Mouse (Mus musculus) adrenal gland, postnatal 14 days (tissue): Measurements from ENCODE around the gene Nsmf. TPM values are rescaled to one million over a fixed set of nuclear protein-coding genes. Genes with fewer than 3 reads are reported as not detected.

Source experiments
- DNase-seq: peaks from one replicate; pipeline ENCODE4 v3.0.0; 2021; ENCODE audit warnings: mixed read lengths
- microRNA-seq, 2 experiments: library from miRNA; unstranded; fragments of <30 nt; microRNA quantifications; one replicate each; pipeline ENCODE4 v1.2.0; 2021
- total RNA-seq: library from RNA; stranded (reverse); gene quantifications from 2 replicates; pipeline ENCODE4 v1.2.3, GENCODE M21; 2021

Gene Nsmf
- total RNA-seq, 1 experiment from 2014 or later = 58.5 TPM

DNA sequence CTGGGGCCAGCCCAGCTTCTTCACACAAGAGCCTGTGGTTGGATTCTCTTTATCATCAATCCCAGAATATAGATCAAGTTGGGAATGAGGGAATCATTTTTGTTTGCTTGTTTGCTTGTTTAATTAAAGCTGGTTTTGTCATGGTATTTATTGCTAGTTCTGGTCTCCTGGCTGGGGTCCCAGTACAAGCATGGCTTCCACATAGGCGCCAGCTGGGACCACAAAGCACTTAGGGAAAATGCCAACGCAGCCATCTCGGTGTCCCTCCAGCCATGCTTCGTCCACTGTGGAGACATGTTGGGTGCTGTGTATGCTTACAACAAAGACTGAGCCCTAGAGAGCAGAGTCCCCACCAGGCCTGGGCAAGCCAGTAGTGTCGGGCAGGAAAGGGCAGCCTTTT lies 31.4 kb downstream of the Nsmf start:
- no peak for DNase-seq

DNA sequence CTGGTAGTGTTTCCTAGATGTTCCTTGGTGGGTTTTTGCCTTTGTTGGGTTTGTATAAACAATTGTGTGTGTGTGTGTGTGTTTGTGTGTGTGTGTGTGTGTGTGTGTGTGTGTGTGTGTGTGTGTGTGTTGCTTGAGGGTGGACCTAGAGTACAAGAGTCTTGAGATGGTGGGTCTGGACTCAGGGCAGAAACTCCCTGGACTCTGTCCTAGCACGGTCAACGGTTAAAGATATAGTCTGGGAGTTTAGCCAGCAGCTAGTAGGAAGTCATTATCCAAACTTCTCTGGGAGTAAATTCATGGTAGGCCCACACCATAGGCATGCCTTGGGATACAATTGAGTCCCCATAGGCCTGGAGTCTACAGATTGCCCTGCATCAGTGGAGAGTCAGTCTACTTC lies 33.7 kb downstream of the Nsmf start:
- no peak for DNase-seq

DNA sequence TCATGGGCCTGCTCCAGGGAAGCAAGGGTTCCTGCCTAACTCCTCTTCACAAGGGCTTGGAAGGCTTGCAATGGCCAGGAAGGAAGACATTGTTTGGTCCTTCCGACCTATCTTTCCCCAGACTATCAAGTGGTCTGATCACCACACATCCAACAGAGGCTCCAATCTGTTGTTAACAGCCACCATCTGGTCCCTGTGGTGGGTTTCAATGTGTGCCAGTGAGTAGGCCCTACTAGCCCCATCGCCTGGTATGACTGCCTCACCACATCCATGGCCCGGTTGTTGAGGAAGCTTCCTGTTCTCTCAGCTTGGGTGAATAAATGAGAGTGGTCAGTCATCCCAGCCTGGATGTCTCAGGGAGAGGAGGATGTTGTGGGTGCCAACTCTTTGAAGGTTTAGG lies 34.5 kb downstream of the Nsmf start:
- DNase-seq = no peak

DNA sequence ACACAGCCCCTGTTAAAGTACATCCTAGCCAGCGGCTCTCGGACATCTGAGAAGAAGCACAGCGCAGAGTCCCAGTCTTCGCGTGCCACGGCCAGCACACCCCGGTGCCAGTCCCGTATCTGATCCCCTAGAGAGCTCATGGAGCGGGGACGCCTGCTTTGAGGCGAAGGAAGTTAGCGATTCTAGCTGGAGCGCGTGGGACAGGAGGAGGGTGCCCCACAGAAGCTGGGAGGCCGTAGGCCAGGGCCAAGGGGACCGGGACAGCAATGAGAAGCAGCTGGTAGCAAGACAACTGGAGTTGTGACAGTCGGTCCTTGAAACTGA lies 40.6 kb downstream of the Nsmf start:
- no peak for DNase-seq

DNA sequence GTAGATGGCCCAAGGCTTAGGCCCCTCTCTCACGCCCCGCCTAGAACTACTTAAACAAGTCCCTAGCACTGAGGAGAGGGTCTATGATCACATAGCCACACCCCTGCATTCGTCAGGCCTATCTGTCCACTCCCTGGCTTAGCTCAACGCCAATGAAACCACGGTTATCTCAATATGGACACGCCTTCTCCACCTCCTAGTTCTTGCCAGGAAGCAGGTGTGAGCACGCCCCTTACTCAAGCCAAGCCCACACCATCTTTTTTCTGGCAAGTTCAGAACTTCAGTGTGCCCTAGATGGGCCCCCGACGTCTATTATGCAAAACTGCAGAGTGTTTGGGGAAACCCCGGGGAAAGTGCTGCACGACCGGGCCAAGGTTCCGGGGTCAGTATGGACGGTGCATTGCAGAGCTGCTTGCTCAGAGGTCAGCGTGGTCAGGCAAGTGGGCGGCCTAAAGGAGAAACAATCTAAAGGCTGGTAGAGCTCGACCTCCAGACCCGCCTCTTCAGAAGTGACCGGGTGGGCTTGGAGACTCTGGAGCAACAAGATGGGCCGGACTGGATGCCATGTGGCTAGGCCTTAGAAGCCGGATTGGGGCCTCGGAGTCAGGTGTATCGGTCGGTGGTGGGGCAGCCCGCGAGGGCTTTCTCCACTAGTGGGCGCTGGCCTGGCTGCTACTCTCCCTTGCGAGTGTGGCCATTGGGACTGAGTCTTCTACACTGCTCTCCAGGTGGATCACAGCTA lies 41.1 kb downstream of the Nsmf start, which contains the start of gene Noxa1:
TSS of gene Noxa1 (minus strand) at position 41 of the 742 bp plus-strand sequence.
- no peak for DNase-seq

DNA sequence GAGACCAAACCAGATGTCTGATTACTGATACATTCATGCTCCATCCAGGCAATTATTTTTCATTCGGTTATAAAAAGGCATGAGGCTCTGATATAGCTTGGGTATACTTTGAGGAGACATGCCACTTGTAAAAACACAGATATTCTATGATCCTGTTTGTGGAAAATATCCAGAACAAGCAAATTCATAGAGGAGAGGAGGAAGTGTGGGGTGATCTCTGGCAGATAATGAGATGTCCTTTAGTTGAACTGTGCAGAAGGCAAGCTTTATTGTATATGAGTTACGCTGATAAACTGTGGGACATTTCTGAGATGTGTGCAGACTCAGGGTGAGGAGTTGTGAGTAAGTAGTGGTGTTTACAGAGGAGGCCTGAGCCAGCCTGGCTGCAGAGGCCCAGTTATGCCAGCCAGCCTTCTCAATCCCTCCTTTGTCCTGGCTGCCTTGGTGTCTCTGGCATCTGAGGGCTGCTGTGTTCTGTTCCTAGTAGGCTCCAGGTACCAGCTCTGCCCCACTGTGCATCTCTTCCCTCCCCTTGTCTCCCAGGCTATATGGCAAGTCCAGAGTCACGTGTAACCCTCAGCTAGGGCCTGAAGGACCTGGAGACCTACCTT lies 44.0 kb downstream of the Nsmf start:
- DNase-seq = no peak

DNA sequence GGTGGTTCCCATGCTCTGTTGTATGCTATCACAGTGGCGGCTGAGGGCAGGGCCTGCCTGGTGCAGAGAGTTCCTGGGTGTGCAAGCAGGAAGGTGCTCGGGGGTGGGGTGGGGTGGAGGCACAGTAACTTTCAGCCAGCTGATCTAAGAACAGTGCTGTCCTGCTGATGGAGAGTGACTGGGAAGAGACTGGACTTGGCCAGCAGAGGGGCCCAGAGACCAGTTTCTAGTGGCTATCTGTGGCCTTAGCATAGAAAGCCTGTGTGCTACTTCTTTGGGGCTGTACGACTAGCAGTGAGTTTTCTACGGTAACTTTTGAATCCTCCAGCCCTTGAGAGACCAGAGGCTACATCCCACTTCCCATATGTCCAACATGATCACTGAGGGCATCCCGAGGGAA lies 44.8 kb downstream of the Nsmf start:
- DNase-seq = peak; percentile 62

DNA sequence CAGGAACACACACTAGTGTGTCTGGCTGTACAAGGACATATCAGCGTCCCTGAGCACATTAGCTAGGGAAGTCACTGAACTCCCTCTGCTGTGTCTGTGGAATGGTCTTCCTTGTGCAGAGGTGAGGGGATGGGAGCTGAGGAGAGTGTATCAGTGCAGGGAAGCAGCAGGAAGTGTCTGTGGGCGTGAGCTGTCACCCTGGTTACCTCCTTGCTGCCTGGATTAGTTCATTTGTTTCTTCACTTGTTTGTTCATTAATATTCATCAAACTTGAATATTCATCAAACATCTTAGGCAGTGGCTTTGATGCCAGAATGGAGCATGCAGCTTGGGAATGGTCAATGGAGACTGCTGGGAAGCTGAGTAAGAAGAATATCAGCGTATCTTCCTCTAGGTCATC lies 45.5 kb downstream of the Nsmf start:
- DNase-seq = no peak

DNA sequence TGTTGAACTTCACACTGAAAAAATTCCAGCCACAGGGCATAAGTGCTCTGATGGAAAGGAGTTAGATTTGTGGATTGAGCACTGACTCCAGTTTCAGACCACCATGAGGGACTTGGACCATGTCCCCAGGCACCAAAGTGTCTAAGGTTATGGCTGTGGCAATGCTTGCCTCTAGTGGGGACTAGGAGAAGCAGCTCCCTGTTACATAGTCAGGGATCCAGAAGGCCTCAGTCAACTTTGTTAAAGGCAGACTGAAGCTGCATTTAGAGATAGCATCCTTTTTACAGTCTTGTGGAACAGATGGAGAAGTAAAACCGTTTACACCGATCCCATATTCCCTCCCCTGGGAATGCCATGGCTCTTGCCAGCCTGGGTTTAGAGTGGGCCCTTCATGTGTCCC lies 50.0 kb downstream of the Nsmf start:
- DNase-seq = no peak

DNA sequence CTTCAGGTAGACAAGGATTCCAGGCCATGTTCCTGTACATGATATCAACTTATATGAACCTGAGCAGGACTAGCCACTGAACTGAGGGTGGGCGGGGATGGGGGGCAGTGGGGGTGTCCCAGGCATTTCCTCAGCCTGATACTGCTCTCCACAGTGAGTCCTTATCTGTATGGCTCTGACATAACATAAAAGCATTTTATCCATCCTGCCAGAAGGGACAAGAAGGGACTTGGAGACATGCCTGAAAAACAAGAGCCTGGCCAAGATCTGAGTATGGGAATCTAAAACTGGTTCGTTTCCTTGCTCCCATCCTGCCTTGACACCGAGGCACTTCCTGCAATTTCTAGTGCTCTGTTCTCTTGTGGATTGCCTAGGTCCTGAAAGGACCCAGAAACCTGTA lies 51.9 kb downstream of the Nsmf start:
- DNase-seq = no peak

DNA sequence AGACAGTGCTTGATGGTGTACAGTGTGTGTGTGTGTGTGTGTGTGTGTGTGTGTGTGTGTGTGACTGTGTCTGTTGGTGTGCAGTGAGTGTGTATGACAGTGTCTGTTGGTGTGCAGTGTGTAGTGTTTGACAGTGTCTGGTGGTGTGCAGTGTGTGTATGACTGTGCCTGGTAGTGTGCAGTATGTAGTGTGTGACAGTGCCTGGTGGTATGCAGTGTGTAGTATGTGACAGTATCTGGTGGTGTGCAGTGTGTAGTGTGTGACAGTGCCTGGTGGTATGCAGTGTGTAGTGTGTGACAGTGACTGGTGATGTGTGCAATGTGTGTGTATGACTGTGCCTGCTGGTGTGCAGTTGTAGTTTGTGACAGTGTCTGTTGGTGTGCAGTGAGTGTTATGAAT lies 55.3 kb downstream of the Nsmf start:
- no peak for DNase-seq

DNA sequence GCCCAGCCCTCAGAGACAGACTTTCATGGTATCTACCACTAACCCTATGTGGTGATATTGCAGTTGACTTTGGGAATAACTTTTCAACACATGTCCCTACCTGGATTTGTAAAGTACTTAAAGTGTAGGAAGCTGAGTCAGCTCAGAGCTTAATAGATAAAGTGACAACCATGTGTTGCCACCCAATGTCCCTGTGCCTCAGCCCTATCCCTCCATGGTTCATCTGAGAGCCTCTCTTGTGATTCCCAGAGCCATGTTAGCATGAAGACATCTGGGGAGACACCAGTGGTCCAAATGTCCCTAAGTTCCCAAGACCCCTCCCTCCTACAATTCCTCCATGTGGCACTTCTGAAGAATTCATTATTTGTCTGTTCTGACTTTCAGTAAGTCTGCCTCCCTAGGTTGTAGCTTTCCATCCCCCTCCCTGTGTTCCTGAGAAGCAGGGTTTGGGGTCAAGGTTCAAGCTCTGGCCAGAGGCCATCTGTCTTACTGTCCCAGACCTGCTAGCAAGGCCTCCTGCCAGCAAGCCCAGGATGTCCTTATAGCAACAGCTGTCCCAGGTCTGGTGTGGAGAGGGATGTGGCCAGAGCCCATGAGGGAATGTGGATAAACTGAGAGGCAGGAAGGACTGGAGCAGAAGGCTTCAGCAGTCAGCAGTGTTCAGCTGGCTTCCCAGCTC lies 56.5 kb downstream of the Nsmf start:
- DNase-seq = peak; percentile 74

DNA sequence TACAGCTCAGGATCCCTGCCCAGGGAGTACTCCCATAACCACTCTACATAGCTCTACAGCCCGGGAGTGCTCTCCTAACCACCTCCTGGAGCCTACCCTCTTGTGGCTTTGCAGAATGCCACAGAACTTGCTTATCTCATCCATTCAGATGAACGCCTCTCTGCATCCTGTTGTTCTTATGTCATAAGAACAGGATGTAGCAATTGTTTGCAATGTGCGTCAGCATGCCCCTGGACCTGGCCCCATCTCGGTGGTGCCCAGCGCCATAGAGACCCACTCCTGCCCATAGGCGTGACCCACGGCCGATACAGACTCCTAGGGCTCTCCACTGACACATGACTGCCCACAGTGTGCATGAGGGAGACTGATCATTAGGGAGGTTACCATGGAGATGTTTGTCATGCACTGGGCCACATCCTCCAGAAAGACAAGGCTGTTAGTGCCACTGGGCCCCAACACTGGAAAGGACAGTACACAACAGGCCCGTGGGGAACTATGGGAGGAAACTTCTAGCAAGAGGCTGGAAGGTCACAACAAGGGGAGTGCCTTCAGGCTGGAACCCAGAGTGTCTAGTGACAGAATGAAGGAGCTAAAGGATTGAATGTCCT lies 57.1 kb downstream of the Nsmf start:
- DNase-seq = peak; percentile 46

Small RNAs within 50 kb of the gene (microRNA-seq; reads per million reads assigned to microRNA genes)
- gene Gm24328 = 0 reads per million in 2 experiments
- 0 to 0.76 reads per million in 2 experiments for gene Mir7664

Other genes starting within 250 kb of the Nsmf start
- 57.0 and 66.9 TPM in 2 replicates for gene Ehmt1, start 134.7 kb upstream of the Nsmf start, total RNA-seq
- 11.5 and 22.2 TPM in 2 replicates for gene Arrdc1, start 119.1 kb upstream of the Nsmf start, total RNA-seq
- 24.5 and 25.9 TPM in 2 replicates for gene Zmynd19, start 104.6 kb upstream of the Nsmf start, total RNA-seq
- gene Dph7, start 92.0 kb upstream of the Nsmf start, total RNA-seq = 8.5 and 9.9 TPM in 2 replicates
- gene Mrpl41, start 79.3 kb upstream of the Nsmf start, total RNA-seq = 85.7 and 89.8 TPM in 2 replicates
- 34.2 and 38.3 TPM in 2 replicates for gene Pnpla7, start 78.3 kb upstream of the Nsmf start, total RNA-seq
- gene Entpd8, start 25.9 kb downstream of the Nsmf start, total RNA-seq = 1.3 and 7.7 TPM in 2 replicates
- gene Noxa1, start 40.8 kb downstream of the Nsmf start, total RNA-seq = not detected in 2 replicates
- 8.7 and 9.5 TPM in 2 replicates for gene Nrarp, start 126.4 kb downstream of the Nsmf start, total RNA-seq
- gene Tor4a, start 142.5 kb downstream of the Nsmf start, total RNA-seq = 13.9 and 21.3 TPM in 2 replicates
- gene Nelfb, start 157.1 kb downstream of the Nsmf start, total RNA-seq = 41.6 and 47.1 TPM in 2 replicates
- not detected in 2 replicates for gene Stpg3, start 160.3 kb downstream of the Nsmf start, total RNA-seq
- not detected in 2 replicates for gene Fam166a, start 164.4 kb downstream of the Nsmf start, total RNA-seq
- 290 and 294 TPM in 2 replicates for gene Tubb4b, start 170.3 kb downstream of the Nsmf start, total RNA-seq
- gene Slc34a3, start 180.0 kb downstream of the Nsmf start, total RNA-seq = not detected in 2 replicates
- not detected in 2 replicates for gene Rnf224, start 182.4 kb downstream of the Nsmf start, total RNA-seq
- gene Rnf208, start 187.9 kb downstream of the Nsmf start, total RNA-seq = 7.2 and 7.9 TPM in 2 replicates
- gene Cysrt1, start 188.1 kb downstream of the Nsmf start, total RNA-seq = not detected in 2 replicates
- 3.3 and 3.9 TPM in 2 replicates for gene AL732309.1, start 192.5 kb downstream of the Nsmf start, total RNA-seq
- 25.6 and 31.0 TPM in 2 replicates for gene Tmem203, start 201.1 kb downstream of the Nsmf start, total RNA-seq
- gene Tprn, start 208.3 kb downstream of the Nsmf start, total RNA-seq = 10.9 and 13.4 TPM in 2 replicates
- gene Ssna1, start 218.1 kb downstream of the Nsmf start, total RNA-seq = 45.8 and 49.8 TPM in 2 replicates
- gene Anapc2, start 218.1 kb downstream of the Nsmf start, total RNA-seq = 63.9 and 66.1 TPM in 2 replicates
- not detected in 2 replicates for gene Tmem210, start 233.8 kb downstream of the Nsmf start, total RNA-seq
- not detected in 2 replicates for gene Lrrc26, start 235.6 kb downstream of the Nsmf start, total RNA-seq